Mouse (Mus musculus) heart, adult 11 months (tissue): ENCODE measurements around the gene Cdkn3.

ENCODE experiments used
- DNase-seq: peaks from one replicate; pipeline ENCODE4 v3.0.0; 2022

Cdkn3 gene

DNA sequence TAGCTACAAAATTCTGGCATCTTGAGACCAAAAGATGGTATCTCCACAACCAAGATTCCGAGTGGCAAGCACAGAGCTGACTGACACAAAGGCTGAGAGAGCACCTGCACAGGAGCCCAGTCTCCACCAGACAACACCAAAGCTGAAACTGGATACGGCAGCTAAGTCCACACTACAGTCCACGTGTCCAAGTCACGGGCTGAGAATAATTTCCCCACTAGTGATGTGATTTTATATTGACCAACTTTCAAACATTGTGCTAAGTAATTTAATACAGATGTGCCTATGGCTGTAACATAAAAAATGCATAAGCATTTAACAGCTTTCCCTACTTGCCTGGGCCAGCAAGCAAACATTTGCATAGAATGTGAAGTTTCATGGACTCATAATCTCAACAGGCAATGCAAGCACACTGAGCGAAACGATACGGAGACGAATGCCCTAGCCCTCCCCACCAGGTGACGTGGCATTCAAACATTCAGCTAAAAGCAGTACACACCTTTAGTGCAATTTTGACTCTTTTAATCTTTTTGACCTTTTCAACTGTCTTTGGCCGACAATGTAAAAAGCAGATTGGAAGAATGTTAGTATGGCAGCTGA, 23.1 kb downstream of the Cdkn3 start:
- DNase-seq: peak; percentile 53

DNA sequence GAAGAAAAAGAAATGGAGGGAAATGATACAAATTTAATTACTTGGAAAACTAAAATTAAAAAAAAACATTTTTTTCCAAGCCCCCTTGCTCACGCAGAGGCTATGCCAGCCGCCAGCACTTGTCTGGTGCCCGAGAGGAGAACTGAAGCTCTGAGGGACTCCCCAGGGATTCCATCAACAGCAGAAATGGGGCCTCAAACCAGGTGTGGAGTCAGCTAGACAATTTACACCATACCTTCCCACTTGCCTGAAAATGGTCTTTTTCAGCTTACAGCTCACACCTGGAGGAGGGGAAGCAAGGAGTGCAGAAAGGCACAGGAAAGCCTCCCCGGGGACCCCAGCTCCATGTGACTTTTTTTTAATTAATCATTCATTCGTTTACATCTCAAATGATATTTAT, 24.9 kb downstream of the Cdkn3 start:
- no peak for DNase-seq

DNA sequence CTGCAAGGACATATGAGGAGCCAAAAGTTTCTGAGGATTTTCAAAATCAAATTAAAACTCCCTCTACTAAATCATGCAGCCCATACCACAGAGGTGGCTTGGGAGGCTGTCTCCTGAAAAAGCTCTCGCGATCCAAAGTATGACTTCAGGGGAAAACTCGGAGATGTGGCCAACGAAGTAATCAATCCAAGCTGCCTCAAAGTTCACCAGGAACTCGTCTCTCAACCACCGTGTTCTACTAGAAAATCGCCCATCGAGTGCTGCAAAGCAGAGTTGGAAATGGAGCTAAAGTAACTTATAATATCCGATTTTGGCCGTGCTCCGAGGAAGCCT, 27.1 kb downstream of the Cdkn3 start:
- DNase-seq: no peak

DNA sequence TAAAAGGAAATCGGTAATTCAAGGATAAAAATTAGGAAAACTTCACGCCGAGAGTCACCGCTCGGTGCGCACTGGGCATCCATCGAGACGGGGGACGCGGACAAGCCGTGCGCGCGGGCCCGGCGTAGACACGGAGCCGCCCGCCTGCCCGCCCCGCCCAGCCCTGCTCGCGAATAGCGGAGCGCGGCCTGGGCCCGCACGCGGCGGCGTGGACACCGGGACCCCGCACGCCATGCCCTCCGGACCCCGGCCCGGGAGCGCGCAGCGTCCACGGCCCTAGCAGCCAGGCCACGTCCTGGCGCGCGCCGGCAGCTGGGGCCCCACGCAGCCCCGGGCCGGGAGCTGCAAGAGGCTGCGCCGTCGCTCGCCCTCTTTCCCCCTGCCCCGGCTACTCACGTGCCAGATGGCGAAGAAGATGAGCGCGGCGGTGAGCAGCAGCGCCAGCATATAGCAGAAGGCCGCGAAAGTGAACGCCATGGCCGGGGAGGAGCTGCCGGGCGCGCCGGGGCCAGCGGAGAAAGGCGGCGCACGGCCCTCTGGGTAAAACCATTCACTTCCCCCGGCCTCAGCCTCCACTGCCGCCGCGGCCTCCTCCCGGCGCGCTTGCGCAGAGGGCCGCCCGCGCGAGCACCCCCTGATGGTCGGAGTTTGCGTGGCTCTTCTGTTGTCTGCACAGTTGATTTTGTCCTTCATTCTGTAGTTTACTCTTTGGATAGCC, 27.6 kb downstream of the Cdkn3 start, which contains the start of gene Cnih1:
Gene Cnih1 (minus strand): TSS at position 625 of the 718 bp plus-strand sequence.
- peak; percentile 99 for DNase-seq

- no peak for DNase-seq
Observed at GRCm38 (mm10) chr14:46788505-46788901, 28.2 kb downstream of the Cdkn3 start.

- DNase-seq: no peak
Observed at GRCm38 (mm10) chr14:46790303-46790702, 30.0 kb downstream of the Cdkn3 start.

- DNase-seq: no peak
Observed at GRCm38 (mm10) chr14:46790723-46791122, 30.4 kb downstream of the Cdkn3 start.

DNA sequence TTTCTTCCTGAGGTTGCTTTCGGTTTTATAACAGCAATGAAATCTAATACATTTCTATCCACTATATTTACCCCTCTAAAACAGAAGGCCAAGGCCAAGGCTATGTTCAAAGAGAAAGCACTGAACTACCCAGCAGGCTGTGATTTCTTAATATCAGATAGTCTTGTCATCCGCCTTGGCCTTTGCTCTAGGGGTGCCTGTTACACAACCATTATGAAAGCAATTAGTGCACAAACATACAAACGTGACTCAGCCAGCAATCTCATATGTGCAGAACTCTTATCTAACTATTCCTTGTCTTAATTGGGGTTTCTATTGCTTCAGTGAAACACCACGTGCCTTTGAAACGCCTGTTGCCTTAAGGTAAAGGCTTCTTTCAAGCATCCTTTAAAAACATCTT, 33.8 kb downstream of the Cdkn3 start:
- peak; percentile 79 for DNase-seq

DNA sequence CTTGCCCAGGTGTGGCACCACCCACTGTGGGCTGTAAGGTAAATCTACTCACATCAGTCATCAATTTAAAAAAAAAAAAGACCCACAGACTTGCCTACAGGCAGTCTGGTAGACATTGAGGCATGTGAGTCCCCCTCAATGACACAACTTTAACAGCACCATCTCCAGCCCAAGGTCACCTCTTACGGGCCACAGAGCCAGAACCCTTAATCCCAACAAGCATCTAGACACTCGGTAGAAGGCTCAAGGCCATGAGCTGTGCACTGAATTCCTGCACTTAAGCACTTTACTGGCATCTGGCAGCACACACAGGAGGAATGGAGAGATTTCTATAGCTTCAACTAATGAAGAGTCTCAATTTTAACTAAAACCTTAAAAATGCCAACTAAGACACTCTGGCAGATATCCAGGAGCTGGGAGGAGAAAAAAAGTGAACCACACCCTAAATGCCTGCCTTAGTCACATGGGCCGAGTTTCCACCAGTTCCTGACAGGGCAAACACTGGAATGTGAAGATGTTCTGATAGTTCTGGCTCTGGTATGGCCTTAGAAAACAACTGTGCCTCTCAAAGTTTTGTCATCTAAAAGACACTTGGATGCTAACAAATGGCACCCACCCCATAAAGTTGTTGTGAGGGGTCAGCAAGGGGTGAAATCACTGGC, 40.5 kb downstream of the Cdkn3 start:
- peak; percentile 84 for DNase-seq

GRCm38 (mm10) chr14:46803259-46803658, 42.9 kb downstream of the Cdkn3 start:
- peak; percentile 73 for DNase-seq

- no peak for DNase-seq
Observed at GRCm38 (mm10) chr14:46803791-46804190, 43.5 kb downstream of the Cdkn3 start.

DNA sequence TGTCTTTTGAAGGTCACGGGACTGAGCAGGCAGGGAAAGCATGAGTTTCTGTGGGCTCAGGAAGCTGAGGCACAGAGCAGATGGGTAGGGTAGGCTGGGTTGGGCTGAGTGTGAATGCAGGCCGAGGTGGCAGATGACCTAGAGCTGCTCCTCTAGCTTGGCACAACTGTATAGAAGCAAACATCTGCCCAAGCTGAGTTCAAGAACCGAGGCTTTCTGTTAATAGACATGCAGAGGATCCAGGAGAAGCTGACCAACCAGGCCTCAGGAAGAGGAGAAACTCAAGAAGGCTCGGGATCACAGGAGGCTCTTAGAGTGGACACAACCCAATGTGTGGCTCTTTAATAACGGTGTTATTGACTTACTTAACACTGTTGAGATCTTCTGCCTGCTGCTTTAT, 45.8 kb downstream of the Cdkn3 start:
- peak; percentile 84 for DNase-seq

- peak; percentile 81 for DNase-seq
Observed at GRCm38 (mm10) chr14:46807927-46808326, 47.6 kb downstream of the Cdkn3 start.

DNA sequence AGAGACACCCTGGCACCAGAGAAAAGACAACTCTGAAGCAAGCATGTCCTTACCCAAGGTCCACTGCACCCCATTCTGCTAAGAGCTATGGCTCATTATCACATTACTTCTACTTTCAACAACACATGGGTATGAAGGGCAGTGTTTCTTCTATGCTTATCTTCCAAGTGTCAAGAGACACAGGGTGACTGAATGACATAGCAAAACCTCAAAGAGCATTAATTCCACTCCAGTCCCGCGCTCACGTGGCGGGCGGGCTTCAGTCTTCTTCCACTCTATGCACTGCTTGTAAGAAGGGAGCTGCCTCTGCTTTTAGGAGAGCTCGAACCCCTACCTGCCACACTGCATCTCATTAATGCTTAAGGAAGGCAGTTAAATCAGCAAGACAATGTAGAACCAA, 55.3 kb downstream of the Cdkn3 start:
- peak; percentile 53 for DNase-seq

DNA sequence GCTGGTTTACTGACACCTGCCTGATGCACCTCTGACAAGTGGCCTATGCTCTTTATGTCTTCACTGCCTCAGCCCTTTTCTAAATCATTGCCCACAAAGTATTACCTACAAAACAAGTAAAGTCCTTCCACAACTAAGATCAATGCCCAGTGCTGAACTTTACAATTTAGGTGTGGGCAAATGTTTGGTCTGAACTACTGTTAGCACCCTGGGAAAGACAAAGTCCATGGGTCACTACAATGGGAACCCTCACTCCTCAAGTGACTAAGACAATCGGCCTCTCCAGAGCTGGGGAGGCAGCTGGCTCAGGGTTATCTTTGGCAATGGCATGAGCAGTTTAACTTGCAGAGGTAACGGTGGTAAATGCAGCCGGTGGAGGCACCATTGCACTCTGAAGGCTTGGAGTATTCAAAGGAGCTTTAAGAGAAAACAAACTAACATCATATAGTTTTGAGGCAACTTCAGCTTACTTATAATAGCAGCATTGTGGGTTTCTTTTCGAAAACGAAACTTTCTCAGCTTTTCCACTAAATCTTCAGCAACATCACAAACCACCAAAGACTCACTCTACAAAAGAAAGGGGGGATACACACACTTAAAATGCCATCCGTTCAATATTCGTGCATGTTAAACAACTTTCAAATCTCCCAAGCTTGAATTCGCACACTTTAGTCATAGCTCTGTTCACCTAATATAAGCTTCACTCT, 56.7 kb downstream of the Cdkn3 start:
- peak; percentile 74 for DNase-seq

DNA sequence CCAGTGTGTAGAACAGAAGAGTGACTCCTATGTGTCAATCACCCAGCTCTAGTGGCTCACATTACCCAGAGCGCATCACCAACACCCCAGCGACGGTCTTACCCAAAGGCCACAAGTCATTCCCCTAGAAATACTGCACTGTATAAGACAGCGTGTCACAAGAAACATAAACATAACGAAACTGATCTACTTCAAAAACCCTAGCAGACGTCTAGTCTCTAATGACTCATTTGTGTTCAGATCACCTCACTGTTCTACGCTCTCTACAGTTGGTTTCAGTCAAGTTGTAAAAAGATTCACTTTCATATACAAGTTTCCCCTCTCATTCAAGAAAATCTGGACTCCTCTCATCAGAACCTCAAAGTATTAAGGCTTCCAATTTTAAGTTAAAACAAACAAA, 58.4 kb downstream of the Cdkn3 start:
- DNase-seq: peak; percentile 4

- peak; percentile 68 for DNase-seq
Observed at GRCm38 (mm10) chr14:46819961-46820360, 59.6 kb downstream of the Cdkn3 start.
